Mouse (Mus musculus) neural tube, embryonic 15.5 days (tissue): ENCODE results near the gene Ccdc88c. TPM values are rescaled to one million over a fixed set of nuclear protein-coding genes. Genes with fewer than 3 reads are reported as not detected.
A peak's percentile ranks its signal among the peaks of the same experiment; 100 is the strongest.

Experiments used
- ATAC-seq: fragments of 200-750 bp; cut with Nextera tagmentation; 2 replicates; pipeline ENCODE4 v1.8.0; 2017; ENCODE audit warnings: mild to moderate bottlenecking, moderate TSS enrichment, moderate library complexity; ENCODE audit not compliant: low FRiP score
- H3K27ac ChIP-seq: fragments of 300-500 bp; sonication (generic); replicated peaks from 2 replicates; pipeline ENCODE4 v1.5.1; 2015; ENCODE audit warnings: mild to moderate bottlenecking, inconsistent platforms
- H3K27me3 ChIP-seq: fragments of 300-500 bp; sonication (generic); replicated peaks from 2 replicates; pipeline ENCODE4 v1.6.1; 2015; ENCODE audit warnings: inconsistent platforms
- H3K36me3 ChIP-seq: fragments of 300-500 bp; sonication (generic); 2 replicates; pipeline ENCODE4 v1.6.1; 2015; ENCODE audit warnings: inconsistent platforms
- H3K4me1 ChIP-seq: fragments of 300-500 bp; sonication (generic); 2 replicates; pipeline ENCODE4 v1.6.1; 2015; ENCODE audit warnings: inconsistent platforms
- H3K4me2 ChIP-seq: fragments of 300-500 bp; sonication (generic); 2 replicates; pipeline ENCODE4 v1.6.1; 2015; ENCODE audit warnings: inconsistent platforms, mild to moderate bottlenecking, moderate library complexity
- H3K4me3 ChIP-seq: fragments of 300-500 bp; sonication (generic); replicated peaks from 2 replicates; pipeline ENCODE4 v1.5.1; 2015; ENCODE audit warnings: mild to moderate bottlenecking, inconsistent platforms
- H3K9ac ChIP-seq: fragments of 300-500 bp; sonication (generic); replicated peaks from 2 replicates; pipeline ENCODE4 v1.6.1; 2015; ENCODE audit warnings: mild to moderate bottlenecking, inconsistent platforms
- H3K9me3 ChIP-seq: fragments of 300-500 bp; sonication (generic); replicated peaks from 2 replicates; pipeline ENCODE4 v1.6.1; 2016; ENCODE audit warnings: inconsistent platforms
- WGBS: fragments of 180-500 bp; shearing (Covaris S2); methylation state at CpG from one replicate; pipeline ENCODE4 v1.1.7; 2015; ENCODE audit warnings: mixed read lengths; 5-methylcytosine and 5-hydroxymethylcytosine counted together
- polyA plus RNA-seq: library from polyadenylated mRNA; unstranded; fragments of >200 nt; fragmentation: Nextera tagmentation; extraction: Ambion mirVana; gene quantifications from 2 replicates; pipeline ENCODE4 v1.2.1, GENCODE M21; 2015

The Ccdc88c gene
- polyA plus RNA-seq, 1 experiment from 2014 or later = 9.6 TPM

DNA sequence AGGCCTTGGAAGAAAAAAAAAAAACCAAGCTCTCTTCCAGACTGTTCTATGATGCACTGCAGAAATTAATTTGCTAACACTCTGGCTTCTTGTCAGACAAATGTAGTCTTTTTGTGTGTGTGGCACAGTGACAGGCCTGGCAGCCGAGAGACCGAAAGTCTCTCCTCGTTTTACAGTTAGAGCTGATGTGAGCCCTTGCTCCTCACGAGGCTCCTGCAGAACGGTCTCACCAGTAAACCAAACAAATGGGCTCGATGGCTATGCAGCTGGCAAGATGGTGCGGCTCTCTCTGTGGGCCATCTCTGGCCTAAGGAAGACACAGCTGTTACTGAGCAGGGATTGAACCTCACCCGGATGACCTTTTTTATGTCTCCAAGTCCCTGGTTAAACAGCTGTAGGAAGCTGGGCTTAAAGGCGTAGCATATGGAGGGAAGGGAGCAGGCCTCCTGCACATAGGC is 48.3 kb downstream of the Ccdc88c start:
- H3K4me2 ChIP-seq = no peak overlapping the region
- no peaks in the 10 kb centered on the region for H3K27me3 ChIP-seq
- H3K9ac ChIP-seq = no peak overlapping the region
- no peaks in the 10 kb centered on the region for H3K36me3 ChIP-seq
- peak overlapping the region; percentile 20 for H3K27ac ChIP-seq
- ATAC-seq = no peak
- no peaks in the 10 kb centered on the region for H3K9me3 ChIP-seq
- WGBS = 51% methylated on average over 9 of the region's 9 CpGs
- peaks cover 31% of the 10 kb centered on the region for H3K4me1 ChIP-seq
- no peak overlapping the region for H3K4me3 ChIP-seq

DNA sequence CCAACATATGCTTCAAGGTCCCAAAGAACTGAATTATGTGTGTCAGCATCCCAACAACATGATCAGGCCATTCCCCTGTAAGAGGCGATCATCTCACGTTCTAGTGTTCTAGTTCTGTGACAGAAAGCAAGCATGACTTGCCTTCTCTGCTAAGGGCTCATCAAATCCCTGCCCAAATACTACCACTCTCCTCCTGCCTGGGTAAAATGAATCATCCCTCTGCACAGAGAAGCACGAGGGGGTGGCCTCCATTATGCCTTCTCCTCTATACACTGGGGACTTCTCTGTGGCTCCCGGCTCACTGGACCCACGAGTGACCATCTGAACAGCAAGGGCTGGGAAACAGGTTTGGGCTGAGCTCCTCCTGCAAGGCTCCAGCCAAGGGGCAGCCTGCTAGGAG is 49.2 kb downstream of the Ccdc88c start:
- Histone ChIP-seq H3K9me3 (no peaks in the 10 kb centered on the region), H3K27me3 (no peaks in the 10 kb centered on the region), H3K36me3 (no peaks in the 10 kb centered on the region), H3K4me2 (no peak overlapping the region), H3K4me1 (peaks cover 25% of the 10 kb centered on the region), H3K9ac (no peak overlapping the region), H3K27ac (no peak overlapping the region), H3K4me3 (no peak overlapping the region)
- no peak for ATAC-seq
- 76% methylated on average over 5 of the region's 5 CpGs for WGBS

- Histone ChIP-seq H3K27ac (no peak overlapping the region), H3K9me3 (no peaks in the 10 kb centered on the region), H3K4me1 (peaks cover 10% of the 10 kb centered on the region), H3K36me3 (no peaks in the 10 kb centered on the region), H3K4me3 (no peak overlapping the region), H3K4me2 (no peak overlapping the region), H3K27me3 (no peaks in the 10 kb centered on the region), H3K9ac (no peak overlapping the region)
- 78% methylated on average over 15 of the region's 15 CpGs for WGBS
- no peak for ATAC-seq
These were observed 50.7 kb downstream of the Ccdc88c start for GRCm38 (mm10) chr12:100977958-100978725.

GRCm38 (mm10) chr12:100977551-100977950 is 51.3 kb downstream of the Ccdc88c start:
- H3K4me2 ChIP-seq = no peak overlapping the region
- H3K9ac ChIP-seq = no peak overlapping the region
- no peaks in the 10 kb centered on the region for H3K9me3 ChIP-seq
- peaks cover 6% of the 10 kb centered on the region for H3K4me1 ChIP-seq
- no peak for ATAC-seq
- H3K4me3 ChIP-seq = no peak overlapping the region
- no peak overlapping the region for H3K27ac ChIP-seq
- H3K27me3 ChIP-seq = no peaks in the 10 kb centered on the region
- no peaks in the 10 kb centered on the region for H3K36me3 ChIP-seq

GRCm38 (mm10) chr12:100969808-100970207 is 59.0 kb downstream of the Ccdc88c start:
- Histone ChIP-seq H3K36me3 (peaks cover 11% of the 10 kb centered on the region), H3K9me3 (no peaks in the 10 kb centered on the region), H3K4me3 (no peak overlapping the region), H3K4me1 (no peaks in the 10 kb centered on the region; the same call in 1 of the 2 replicates), H3K27me3 (no peaks in the 10 kb centered on the region), H3K4me2 (no peak overlapping the region), H3K9ac (no peak overlapping the region), H3K27ac (no peak overlapping the region)
- ATAC-seq = no peak
- 77% methylated on average over 7 of the region's 7 CpGs for WGBS

- no peak for ATAC-seq
- no peak overlapping the region for H3K4me2 ChIP-seq
- H3K36me3 ChIP-seq = peaks cover 11% of the 10 kb centered on the region
- no peaks in the 10 kb centered on the region; the same call in 1 of the 2 replicates for H3K4me1 ChIP-seq
- H3K27me3 ChIP-seq = no peaks in the 10 kb centered on the region
- H3K4me3 ChIP-seq = no peak overlapping the region
- WGBS = 93% methylated on average over 12 of the region's 12 CpGs
- H3K9me3 ChIP-seq = no peaks in the 10 kb centered on the region
- H3K9ac ChIP-seq = no peak overlapping the region
- H3K27ac ChIP-seq = no peak overlapping the region
These were observed 61.5 kb downstream of the Ccdc88c start for GRCm38 (mm10) chr12:100967383-100967782.

- Histone ChIP-seq H3K4me1 (no peaks in the 10 kb centered on the region; the same call in 1 of the 2 replicates), H3K9ac (no peak overlapping the region), H3K36me3 (peaks cover 11% of the 10 kb centered on the region), H3K4me2 (no peak overlapping the region), H3K9me3 (no peaks in the 10 kb centered on the region), H3K27me3 (no peaks in the 10 kb centered on the region), H3K27ac (no peak overlapping the region), H3K4me3 (no peak overlapping the region)
- ATAC-seq = no peak
- 89% methylated on average over 9 of the region's 9 CpGs for WGBS
These were observed 62.6 kb downstream of the Ccdc88c start for GRCm38 (mm10) chr12:100966253-100966652.

GRCm38 (mm10) chr12:100965298-100965697 is 63.6 kb downstream of the Ccdc88c start:
- no peaks in the 10 kb centered on the region; the same call in 1 of the 2 replicates for H3K4me1 ChIP-seq
- H3K27me3 ChIP-seq = no peaks in the 10 kb centered on the region
- no peak for ATAC-seq
- peaks cover 11% of the 10 kb centered on the region for H3K36me3 ChIP-seq
- H3K9ac ChIP-seq = no peak overlapping the region
- no peak overlapping the region for H3K4me2 ChIP-seq
- 91% methylated on average over 3 of the region's 3 CpGs for WGBS
- no peak overlapping the region for H3K27ac ChIP-seq
- no peak overlapping the region for H3K4me3 ChIP-seq
- H3K9me3 ChIP-seq = no peaks in the 10 kb centered on the region

DNA sequence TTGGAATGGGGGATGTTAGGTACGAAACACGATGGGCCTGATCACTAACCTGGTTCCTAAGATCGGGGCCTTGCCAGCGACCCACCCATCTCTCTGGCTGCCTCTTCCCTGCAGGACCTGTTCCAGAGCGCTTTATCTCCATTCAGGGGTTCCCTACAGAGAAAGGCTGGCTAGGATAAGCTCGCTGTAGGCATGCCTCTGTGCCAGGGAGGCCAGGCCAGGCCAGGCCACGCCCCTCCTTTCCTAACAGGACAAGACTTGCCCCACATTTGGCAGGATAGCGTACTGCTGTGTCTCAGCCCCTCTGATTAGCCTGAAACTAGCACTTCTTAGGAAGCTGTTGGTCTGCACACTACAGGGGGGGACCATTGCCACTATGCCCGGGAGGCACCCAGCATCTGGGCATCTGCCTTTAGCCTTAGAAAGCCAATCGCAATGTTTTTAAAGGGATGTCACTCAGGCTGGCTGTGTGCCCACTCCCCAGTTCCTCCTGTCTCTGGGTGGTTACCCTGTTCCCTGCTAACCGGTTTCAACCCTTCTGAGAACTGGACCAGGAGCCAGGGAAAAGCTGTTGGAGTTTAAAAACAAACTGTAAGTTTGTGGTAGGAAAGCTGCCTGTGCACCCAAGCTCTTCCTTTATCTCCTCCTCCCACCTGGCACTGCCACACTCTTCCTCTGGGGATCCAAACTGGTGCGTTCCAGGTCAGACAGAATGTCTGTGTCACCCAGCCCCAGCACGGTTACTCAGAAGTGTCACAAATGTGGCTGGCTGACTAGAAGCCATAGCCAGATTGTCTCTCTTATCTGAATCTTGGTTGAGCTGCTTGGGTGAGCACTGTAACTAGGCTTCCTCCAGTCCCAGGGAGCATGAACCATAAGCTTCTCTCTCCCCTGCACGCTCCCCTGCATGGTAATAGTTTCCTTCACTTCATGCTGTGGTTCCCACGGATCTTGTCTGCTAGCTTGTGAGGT is 69.9 kb downstream of the Ccdc88c start:
- peak; percentile 19; the same call in 1 of the 2 replicates for ATAC-seq
- Histone ChIP-seq H3K9me3 (no peaks in the 10 kb centered on the region), H3K4me1 (peaks cover 31% of the 10 kb centered on the region), H3K4me3 (no peak overlapping the region), H3K27me3 (peaks cover 7% of the 10 kb centered on the region; the same call in 1 of the 2 replicates), H3K4me2 (no peak overlapping the region), H3K9ac (no peak overlapping the region), H3K27ac (0 out of 2 replicates have a peak overlapping the region, but pooled peaks have one; percentile 56), H3K36me3 (no peaks in the 10 kb centered on the region; the same call in 1 of the 2 replicates)
- 61% methylated on average over 15 of the region's 15 CpGs for WGBS

- ATAC-seq = peak; percentile 48
- Histone ChIP-seq H3K9me3 (no peaks in the 10 kb centered on the region), H3K4me1 (peaks cover 35% of the 10 kb centered on the region), H3K36me3 (no peaks in the 10 kb centered on the region; the same call in 1 of the 2 replicates), H3K27me3 (peaks cover 7% of the 10 kb centered on the region; the same call in 1 of the 2 replicates), H3K4me2 (no peak overlapping the region), H3K9ac (no peak overlapping the region), H3K4me3 (no peak overlapping the region), H3K27ac (peak overlapping the region; percentile 56; the same call in 1 of the 2 replicates)
- 21% methylated on average over 5 of the region's 5 CpGs for WGBS
These were observed 70.8 kb downstream of the Ccdc88c start for GRCm38 (mm10) chr12:100958006-100958405.

DNA sequence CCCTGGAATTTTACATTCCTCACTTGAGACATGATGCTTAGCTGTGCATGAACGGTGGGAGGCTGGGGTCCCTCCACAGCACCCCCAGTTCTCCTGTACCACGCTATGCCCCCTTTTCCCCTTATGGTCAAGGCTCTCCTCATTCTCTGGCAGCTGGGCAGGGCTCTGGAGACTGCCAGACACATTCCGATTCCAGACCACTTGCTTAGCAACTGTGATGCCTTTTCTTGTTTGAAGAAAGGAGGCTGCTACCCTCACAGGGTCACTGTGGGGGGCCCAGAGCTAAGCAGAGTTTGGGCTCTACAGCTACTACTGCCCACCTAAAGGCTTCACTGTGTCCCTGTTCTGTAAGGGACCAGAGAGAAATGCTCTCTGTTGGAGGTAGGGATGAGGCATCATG is 71.6 kb downstream of the Ccdc88c start:
- no peak overlapping the region for H3K4me3 ChIP-seq
- 31% methylated on average over 3 of the region's 3 CpGs for WGBS
- 0 out of 2 replicates have a peak, but pooled peaks have one; percentile 22 for ATAC-seq
- H3K4me1 ChIP-seq = peaks cover 43% of the 10 kb centered on the region
- no peak overlapping the region for H3K9ac ChIP-seq
- peak overlapping the region; percentile 56 for H3K27ac ChIP-seq
- H3K36me3 ChIP-seq = no peaks in the 10 kb centered on the region
- no peak overlapping the region for H3K4me2 ChIP-seq
- no peaks in the 10 kb centered on the region for H3K9me3 ChIP-seq
- H3K27me3 ChIP-seq = peaks cover 7% of the 10 kb centered on the region; the same call in 1 of the 2 replicates
